Mouse (Mus musculus) hindbrain, embryonic 12.5 days (tissue): ENCODE measurements around the gene Gm28710. TPM values are rescaled to one million over a fixed set of nuclear protein-coding genes. Genes with fewer than 3 reads are reported as not detected.

ENCODE experiments used
- polyA plus RNA-seq: library from polyadenylated mRNA; unstranded; fragments of >200 nt; fragmentation: Nextera tagmentation; extraction: Ambion mirVana; gene quantifications from 2 replicates; pipeline ENCODE4 v1.2.1, GENCODE M21; 2016

The Gm28710 gene
- polyA plus RNA-seq, 1 experiment from 2014 or later: not detected

Other genes with a start within 250 kb of the Gm28710 start
- gene Hgf, start 238.3 kb upstream of the Gm28710 start, polyA plus RNA-seq: 0.97 and 1.1 TPM in 2 replicates